Comparison of ENCODE assay signal across 8 mouse cellular contexts in genomic region chr11:62247759-62248400, GRCm38 (mm10). TPM values are rescaled to one million over a fixed set of nuclear protein-coding genes. Genes with fewer than 3 reads are reported as not detected.
DNase-seq lines count a peak whose midpoint lies in the region; ATAC-seq and TF ChIP-seq lines count a peak whose summit lies in the region.

No protein-coding gene starts in this region.

- no peaks in the 10 kb centered on the region for H3K9me3 ChIP-seq in embryonic facial prominence, embryonic 11.5 days (replicated peaks; ENCODE audit: control insufficient read depth, low read length)
- H3K9me3 ChIP-seq in hindbrain, postnatal 0 days (ENCODE audit: low read length), result no peaks in the 10 kb centered on the region
- no peaks in the 10 kb centered on the region for H3K9me3 ChIP-seq in midbrain, embryonic 16.5 days (replicated peaks; ENCODE audit: control insufficient read depth, low read length, poor library complexity, severe bottlenecking)

- H3K36me3 ChIP-seq in embryonic facial prominence, embryonic 11.5 days (replicated peaks; ENCODE audit: control insufficient read depth, insufficient read depth, low read depth, low read length), result no peaks in the 10 kb centered on the region
- H3K36me3 ChIP-seq in hindbrain, postnatal 0 days (ENCODE audit: insufficient read depth, low read length), result no peaks in the 10 kb centered on the region
- no peaks in the 10 kb centered on the region for H3K36me3 ChIP-seq in midbrain, embryonic 16.5 days (ENCODE audit: control insufficient read depth, insufficient read depth, low read length)

- no peaks in the 10 kb centered on the region for H3K27me3 ChIP-seq in embryonic facial prominence, embryonic 11.5 days (ENCODE audit: control insufficient read depth, insufficient read depth, low read length)
- no peaks in the 10 kb centered on the region for H3K27me3 ChIP-seq in hindbrain, postnatal 0 days (ENCODE audit: insufficient read depth, low read length)
- H3K27me3 ChIP-seq in midbrain, embryonic 16.5 days (ENCODE audit: control insufficient read depth, insufficient read depth, low read depth, low read length), result peaks cover 16% of the 10 kb centered on the region

- no peak overlapping the region for H3K27ac ChIP-seq in layer of hippocampus, adult 2 months
- H3K27ac ChIP-seq in embryonic facial prominence, embryonic 11.5 days (replicated peaks; ENCODE audit: low read depth, low read length), result no peak overlapping the region
- H3K27ac ChIP-seq in hindbrain, postnatal 0 days, result no peak overlapping the region
- H3K27ac ChIP-seq in midbrain, embryonic 16.5 days (ENCODE audit: low read length), result no peak overlapping the region

- no peak for DNase-seq in layer of hippocampus, adult 2 months (ENCODE audit: low spot score in 2 of 2)
- DNase-seq in layer of hippocampus, adult 9-10 months (ENCODE audit: low spot score), result no peak
- peak; percentile 23 for DNase-seq in embryonic facial prominence, embryonic 11.5 days (ENCODE audit: low spot score)
- no peak for DNase-seq in hindbrain, postnatal 0 days (ENCODE audit: low spot score)
- no peak for DNase-seq in embryo, embryonic 10 days (ENCODE audit: low spot score)
- no peak for DNase-seq in gastrocnemius, postnatal 4 days (ENCODE audit: low spot score in 2 of 2)
- no peak for DNase-seq in lung, postnatal 25 days (ENCODE audit: low spot score)

- 38% methylated on average over 18 of the region's 18 CpGs for WGBS in embryonic facial prominence, embryonic 11.5 days
- WGBS in hindbrain, postnatal 0 days, result 39% methylated on average over 18 of the region's 18 CpGs
- WGBS in midbrain, embryonic 16.5 days, result 36% methylated on average over 18 of the region's 18 CpGs

- H3K4me3 ChIP-seq in layer of hippocampus, adult 2 months, result peak overlapping the region; percentile 72
- peak overlapping the region; percentile 56 for H3K4me3 ChIP-seq in embryonic facial prominence, embryonic 11.5 days (ENCODE audit: low read depth, low read length)
- H3K4me3 ChIP-seq in hindbrain, postnatal 0 days (ENCODE audit: low read length), result peak overlapping the region; percentile 61
- H3K4me3 ChIP-seq in midbrain, embryonic 16.5 days (ENCODE audit: low read depth, low read length), result peak overlapping the region; percentile 61

- H3K4me1 ChIP-seq in embryonic facial prominence, embryonic 11.5 days (ENCODE audit: control insufficient read depth, insufficient read depth, low read length), result 0 out of 2 replicates have a peak, but pooled peaks cover 3% of the 10 kb centered on the region
- H3K4me1 ChIP-seq in hindbrain, postnatal 0 days (ENCODE audit: insufficient read depth, low read length), result peaks cover 4% of the 10 kb centered on the region; the same call in 1 of the 2 replicates
- peaks cover 10% of the 10 kb centered on the region; the same call in 1 of the 2 replicates for H3K4me1 ChIP-seq in midbrain, embryonic 16.5 days (ENCODE audit: control insufficient read depth, insufficient read depth, low read length)

- peak overlapping the region; percentile 99 for H3K4me2 ChIP-seq in embryonic facial prominence, embryonic 11.5 days (ENCODE audit: low read depth, low read length)
- H3K4me2 ChIP-seq in hindbrain, postnatal 0 days (ENCODE audit: low read depth, low read length), result peak overlapping the region; percentile 100
- H3K4me2 ChIP-seq in midbrain, embryonic 16.5 days (ENCODE audit: low read length), result peak overlapping the region; percentile 83

- TF ChIP-seq CTCF in layer of hippocampus, adult 2 months (conservative IDR thresholded peaks at IDR 0.05), result no peak
- no peak for TF ChIP-seq CTCF in hindbrain, postnatal 0 days (IDR thresholded peaks at IDR 0.05; ENCODE audit: low read depth)

- no peak for ATAC-seq in embryonic facial prominence, embryonic 11.5 days (replicated peaks; ENCODE audit: insufficient number of reproducible peaks, low FRiP score, low TSS enrichment, low read depth)
- no peak for ATAC-seq in hindbrain, postnatal 0 days
- no peak for ATAC-seq in midbrain, embryonic 16.5 days

- peak overlapping the region; percentile 54 for H3K9ac ChIP-seq in embryonic facial prominence, embryonic 11.5 days (replicated peaks; ENCODE audit: low read length)
- peak overlapping the region; percentile 48 for H3K9ac ChIP-seq in hindbrain, postnatal 0 days (replicated peaks; ENCODE audit: low read length)
- H3K9ac ChIP-seq in midbrain, embryonic 16.5 days (ENCODE audit: low read depth, low read length), result peak overlapping the region; percentile 64; the same call in 1 of the 2 replicates

RNA-seq across cellular contexts. Expression of gene Adora2b, which starts 0.9 kb away (rescaled TPM):
- total RNA-seq in layer of hippocampus, adult 2 months (2021), result 1 to 10 TPM; 6.5 to 7.1 TPM
- 8.1 and 9.8 TPM in 2 replicates for polyA plus RNA-seq in embryonic facial prominence, embryonic 11.5 days (2014; fragmentation: Nextera tagmentation; extraction: Ambion mirVana)
- total RNA-seq in hindbrain, postnatal 0 days (2014; rRNA removed), result 8.2 and 12.4 TPM in 2 replicates
- polyA plus RNA-seq in hindbrain, postnatal 0 days (2015; fragmentation: Nextera tagmentation; extraction: Ambion mirVana), result 10.4 and 11.6 TPM in 2 replicates
- polyA plus RNA-seq in midbrain, embryonic 16.5 days (2015; fragmentation: Nextera tagmentation; extraction: Ambion mirVana), result 3.4 and 6.0 TPM in 2 replicates
- 1 to 10 TPM; 2.3 to 2.4 TPM for total RNA-seq in gastrocnemius, postnatal 4 days (2021)

RNA-seq across cellular contexts. Expression of gene Zswim7, which starts 33.3 kb away (rescaled TPM):
- total RNA-seq in layer of hippocampus, adult 2 months (2021), result 10 to 100 TPM; 12.1 to 13.1 TPM
- polyA plus RNA-seq in embryonic facial prominence, embryonic 11.5 days (2014; fragmentation: Nextera tagmentation; extraction: Ambion mirVana), result 24.3 and 24.6 TPM in 2 replicates
- 9.3 and 21.5 TPM in 2 replicates for total RNA-seq in hindbrain, postnatal 0 days (2014; rRNA removed)
- 27.5 and 27.8 TPM in 2 replicates for polyA plus RNA-seq in hindbrain, postnatal 0 days (2015; fragmentation: Nextera tagmentation; extraction: Ambion mirVana)
- 12.7 TPM in 2 replicates for polyA plus RNA-seq in midbrain, embryonic 16.5 days (2015; fragmentation: Nextera tagmentation; extraction: Ambion mirVana)
- total RNA-seq in gastrocnemius, postnatal 4 days (2021), result 10 to 100 TPM; 10.6 to 13.8 TPM

RNA-seq across cellular contexts. Expression of gene Ttc19, which starts 33.4 kb away (rescaled TPM):
- 10 to 100 TPM; 87.3 to 91.7 TPM for total RNA-seq in layer of hippocampus, adult 2 months (2021)
- 13.0 and 13.6 TPM in 2 replicates for polyA plus RNA-seq in embryonic facial prominence, embryonic 11.5 days (2014; fragmentation: Nextera tagmentation; extraction: Ambion mirVana)
- total RNA-seq in hindbrain, postnatal 0 days (2014; rRNA removed), result 33.8 and 39.0 TPM in 2 replicates
- 43.2 and 43.6 TPM in 2 replicates for polyA plus RNA-seq in hindbrain, postnatal 0 days (2015; fragmentation: Nextera tagmentation; extraction: Ambion mirVana)
- 43.9 and 49.4 TPM in 2 replicates for polyA plus RNA-seq in midbrain, embryonic 16.5 days (2015; fragmentation: Nextera tagmentation; extraction: Ambion mirVana)
- total RNA-seq in gastrocnemius, postnatal 4 days (2021), result 10 to 100 TPM; 16.1 to 18.2 TPM
